Mouse (Mus musculus) spleen, adult 2 months (tissue): ENCODE results near the gene Col6a3. TPM values are rescaled to one million over a fixed set of nuclear protein-coding genes. Genes with fewer than 3 reads are reported as not detected.

ENCODE experiments used
- DNase-seq, 2 experiments: peaks; one replicate each; pipeline versions ENCODE4 v3.0.0 to v3.0.0-alpha.2; 2012 to 2021; ENCODE audit warnings: low spot score in 2 of 2, low read depth in 1 of 2
- H3K27ac ChIP-seq: fragments of 200-500 bp; 2 replicates; pipeline ENCODE4 v1.5.1; 2012; ENCODE audit warnings: low read length, inconsistent platforms; ENCODE audit not compliant: insufficient read depth
- H3K27me3 ChIP-seq: fragments of 200-500 bp; 2 replicates; pipeline ENCODE4 v1.6.1; 2012; ENCODE audit warnings: mild to moderate bottlenecking, moderate library complexity, low read length, inconsistent platforms; ENCODE audit not compliant: control insufficient read depth, insufficient read depth
- H3K36me3 ChIP-seq: fragments of 200-500 bp; 2 replicates; pipeline ENCODE4 v1.6.1; 2012; ENCODE audit warnings: mild to moderate bottlenecking, low read length, inconsistent platforms; ENCODE audit not compliant: control insufficient read depth, insufficient read depth
- H3K4me1 ChIP-seq: fragments of 200-500 bp; 2 replicates; pipeline ENCODE4 v1.6.1; 2011; ENCODE audit warnings: inconsistent platforms; ENCODE audit not compliant: control insufficient read depth, insufficient read depth, insufficient read length
- H3K4me3 ChIP-seq: fragments of 200-500 bp; 2 replicates; pipeline ENCODE4 v1.5.1; 2011; ENCODE audit warnings: mild to moderate bottlenecking, inconsistent platforms; ENCODE audit not compliant: insufficient read depth, insufficient read length; ENCODE audit errors: extremely low read depth
- CTCF ChIP-seq: fragments of 200-500 bp; IDR thresholded peaks from 2 replicates; pipeline ENCODE4 v1.5.1; 2011; ENCODE audit warnings: mild to moderate bottlenecking, inconsistent platforms; ENCODE audit not compliant: insufficient read depth, insufficient read length, insufficient replicate concordance; ENCODE audit errors: extremely low read depth
- POLR2A ChIP-seq: fragments of 200-500 bp; IDR thresholded peaks from 2 replicates; pipeline ENCODE4 v1.6.1; 2011; ENCODE audit warnings: low read depth, low read length, inconsistent platforms
- WGBS: fragments of 180-500 bp; shearing (Covaris S2); methylation state at CpG from one replicate; pipeline ENCODE4 v1.1.7; 2018; 5-methylcytosine and 5-hydroxymethylcytosine counted together
- polyA plus RNA-seq: library from polyadenylated mRNA; depleted of rRNA; stranded (reverse); fragments of >200 nt; gene quantifications from 2 replicates; pipeline ENCODE4 v1.2.3, GENCODE M21; 2012

The Col6a3 gene
- polyA plus RNA-seq, 1 experiment: 5.7 TPM

DNA sequence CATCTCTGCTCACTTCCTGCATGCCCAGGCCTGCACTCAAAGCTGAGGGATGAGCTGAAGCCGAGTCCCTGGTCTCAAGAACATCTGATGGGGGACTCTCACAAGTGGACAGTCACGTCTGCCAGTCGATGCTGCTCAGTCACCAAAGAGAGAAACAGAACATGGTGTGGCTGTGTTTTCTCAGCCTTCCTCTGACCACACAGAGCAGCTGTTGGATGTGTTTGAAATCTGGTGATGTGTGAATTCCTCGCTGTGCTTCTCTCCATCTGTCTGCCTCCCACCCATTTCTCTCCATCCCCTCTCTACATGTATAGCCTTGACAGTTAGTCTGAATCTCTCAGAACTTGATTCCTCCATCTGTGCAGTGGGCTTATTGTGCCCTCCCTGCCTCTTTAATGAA is 92.5 kb downstream of the Col6a3 start:
- H3K27ac ChIP-seq: no peak overlapping the region
- H3K4me1 ChIP-seq: no peaks in the 10 kb centered on the region
- H3K36me3 ChIP-seq: no peaks in the 10 kb centered on the region
- no peak for DNase-seq
- H3K4me3 ChIP-seq: no peak overlapping the region
- H3K27me3 ChIP-seq: no peaks in the 10 kb centered on the region
- 77% methylated on average over 4 of the region's 4 CpGs for WGBS
- TF ChIP-seq CTCF (no peak), POLR2A (no peak)

GRCm38 (mm10) chr1:90750169-90750568 is 93.6 kb downstream of the Col6a3 start:
- H3K36me3 ChIP-seq: no peaks in the 10 kb centered on the region
- TF ChIP-seq CTCF (no peak), POLR2A (no peak)
- no peak overlapping the region for H3K27ac ChIP-seq
- H3K4me3 ChIP-seq: no peak overlapping the region
- 53% methylated on average over 8 of the region's 8 CpGs for WGBS
- H3K27me3 ChIP-seq: no peaks in the 10 kb centered on the region
- no peak for DNase-seq
- no peaks in the 10 kb centered on the region for H3K4me1 ChIP-seq

DNA sequence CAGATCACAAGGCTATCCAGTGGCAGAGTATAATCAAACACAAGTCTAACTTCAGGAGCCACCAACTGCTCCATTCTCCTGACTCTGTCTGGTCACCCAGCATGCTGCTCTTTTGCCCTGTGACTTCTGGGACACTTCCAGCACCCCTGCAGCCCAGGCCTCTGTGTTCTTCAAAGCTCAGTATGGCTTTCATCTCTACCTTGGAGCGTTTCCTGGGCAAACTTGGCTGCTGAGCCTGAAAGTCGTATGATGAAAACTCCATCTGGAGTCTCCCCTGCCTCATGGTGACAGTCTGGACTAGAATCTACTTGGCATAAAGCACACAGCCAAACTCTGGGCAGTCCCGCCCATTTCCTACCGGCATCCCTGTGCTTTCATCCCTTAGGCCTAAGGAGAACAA is 95.2 kb downstream of the Col6a3 start:
- DNase-seq: no peak
- Histone ChIP-seq H3K4me3 (no peak overlapping the region), H3K27ac (no peak overlapping the region), H3K27me3 (no peaks in the 10 kb centered on the region), H3K4me1 (no peaks in the 10 kb centered on the region), H3K36me3 (no peaks in the 10 kb centered on the region)
- WGBS: 77% methylated on average over 4 of the region's 4 CpGs
- TF ChIP-seq CTCF (no peak), POLR2A (no peak)

DNA sequence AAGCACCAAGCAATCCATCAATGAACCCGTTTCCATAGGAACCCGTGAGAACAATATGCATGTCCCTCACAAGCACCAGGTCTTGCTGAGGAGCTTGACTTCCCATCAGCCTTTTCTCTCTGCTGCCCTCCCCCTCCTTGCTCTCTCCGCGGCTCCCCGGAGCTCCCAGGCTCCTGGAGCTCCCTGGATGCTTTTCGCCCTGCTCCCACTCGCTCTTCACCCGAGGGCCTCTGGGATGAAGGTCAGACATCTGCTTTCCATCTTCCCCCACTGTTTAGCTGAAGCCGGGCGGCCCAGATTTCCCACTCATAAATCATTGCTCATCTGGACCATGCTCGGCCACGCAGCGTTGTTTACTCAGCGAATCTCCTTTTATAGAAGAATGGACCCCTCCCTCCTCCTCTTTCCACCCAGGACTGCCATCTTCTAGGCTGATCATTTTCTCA is 99.8 kb downstream of the Col6a3 start:
- no peak for DNase-seq
- Histone ChIP-seq H3K4me3 (no peak overlapping the region), H3K27ac (no peak overlapping the region), H3K36me3 (no peaks in the 10 kb centered on the region), H3K4me1 (no peaks in the 10 kb centered on the region), H3K27me3 (no peaks in the 10 kb centered on the region)
- TF ChIP-seq CTCF (no peak), POLR2A (no peak)
- 19% methylated on average over 14 of the region's 14 CpGs for WGBS

GRCm38 (mm10) chr1:90743445-90743844 is 100.3 kb downstream of the Col6a3 start:
- no peak for DNase-seq
- TF ChIP-seq CTCF: no peak
- no peak for TF ChIP-seq POLR2A
- Histone ChIP-seq H3K27me3 (no peaks in the 10 kb centered on the region), H3K4me3 (no peak overlapping the region), H3K4me1 (no peaks in the 10 kb centered on the region), H3K36me3 (no peaks in the 10 kb centered on the region), H3K27ac (no peak overlapping the region)
- 71% methylated on average over 1 of the region's 1 CpGs for WGBS

- no peak for TF ChIP-seq POLR2A
- TF ChIP-seq CTCF: no peak
- Histone ChIP-seq H3K36me3 (no peaks in the 10 kb centered on the region), H3K4me1 (no peaks in the 10 kb centered on the region), H3K27me3 (no peaks in the 10 kb centered on the region), H3K4me3 (no peak overlapping the region), H3K27ac (no peak overlapping the region)
- DNase-seq: no peak
- WGBS: 85% methylated on average over 7 of the region's 7 CpGs
Measured at GRCm38 (mm10) chr1:90742641-90743040, 101.1 kb downstream of the Col6a3 start.

DNA sequence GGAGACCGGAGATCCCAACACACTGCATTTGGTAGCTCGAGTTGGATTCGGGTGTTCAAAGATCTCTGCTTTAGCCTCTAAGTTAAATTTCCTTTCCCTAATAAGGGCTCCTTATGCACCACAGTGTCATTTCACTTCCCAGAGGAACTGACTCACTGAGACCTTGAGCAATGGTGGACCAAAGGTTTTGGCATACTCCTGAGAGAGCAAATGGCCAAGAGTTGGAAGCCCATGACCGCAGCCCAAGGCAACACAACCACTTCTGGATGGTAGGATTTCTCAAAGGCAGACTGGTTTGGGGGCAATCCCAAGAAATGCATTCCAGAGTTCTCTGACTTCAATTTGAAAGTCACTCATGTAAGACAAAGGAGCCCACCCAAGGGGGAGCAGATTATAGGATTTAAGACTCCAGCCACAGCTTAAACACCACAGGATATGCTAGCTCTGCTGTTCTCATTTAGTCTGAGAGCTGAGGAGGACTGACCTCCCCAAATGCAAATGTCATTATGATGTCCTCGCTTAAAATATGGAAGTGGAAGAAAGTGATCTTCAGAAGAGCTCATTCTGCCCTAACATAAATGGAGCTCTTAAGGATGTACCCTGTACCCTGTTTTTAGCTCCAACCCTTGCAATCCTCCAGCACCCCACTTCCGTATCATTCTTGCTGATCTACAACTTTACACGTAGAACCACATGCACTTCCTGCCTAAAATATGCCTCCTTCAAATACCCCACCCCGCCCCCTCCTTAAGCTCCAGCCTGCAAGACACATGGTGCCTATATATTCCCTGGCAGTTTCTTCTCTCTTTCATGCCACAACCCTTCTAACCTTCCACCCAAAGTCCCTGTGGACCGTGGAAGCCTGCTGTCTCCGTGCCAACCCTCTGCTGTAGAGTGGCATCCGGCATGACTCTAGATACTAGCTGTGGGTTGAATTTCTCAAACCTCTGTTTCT is 103.3 kb downstream of the Col6a3 start:
- 67% methylated on average over 11 of the region's 11 CpGs for WGBS
- no peak overlapping the region for H3K27ac ChIP-seq
- no peaks in the 10 kb centered on the region for H3K36me3 ChIP-seq
- no peaks in the 10 kb centered on the region for H3K4me1 ChIP-seq
- no peaks in the 10 kb centered on the region for H3K27me3 ChIP-seq
- TF ChIP-seq CTCF: no peak
- TF ChIP-seq POLR2A: no peak
- no peak overlapping the region for H3K4me3 ChIP-seq
- DNase-seq: no peak
